Mouse (Mus musculus) kidney, embryonic 16.5 days (tissue): ENCODE measurements around the gene Btf3. TPM values are rescaled to one million over a fixed set of nuclear protein-coding genes. Genes with fewer than 3 reads are reported as not detected.

ENCODE experiments used
- ATAC-seq: fragments of 200-750 bp; cut with Nextera tagmentation; 2 replicates; pipeline ENCODE4 v1.8.0; 2017; ENCODE audit warnings: moderate TSS enrichment; ENCODE audit not compliant: low FRiP score, low TSS enrichment
- H3K27ac ChIP-seq: fragments of 300-500 bp; sonication (generic); 2 replicates; pipeline ENCODE4 v1.5.1; 2014; ENCODE audit warnings: low read length
- H3K27me3 ChIP-seq: fragments of 300-500 bp; sonication (generic); 2 replicates; pipeline ENCODE4 v1.6.1; 2014; ENCODE audit warnings: low read length, control low read depth, mixed read lengths; ENCODE audit not compliant: insufficient read depth
- H3K36me3 ChIP-seq: fragments of 300-500 bp; sonication (generic); 2 replicates; pipeline ENCODE4 v1.6.1; 2014; ENCODE audit warnings: low read length, control low read depth, mixed read lengths; ENCODE audit not compliant: insufficient read depth
- H3K4me1 ChIP-seq: fragments of 300-500 bp; sonication (generic); 2 replicates; pipeline ENCODE4 v1.6.1; 2014; ENCODE audit warnings: low read length, control low read depth, mixed read lengths; ENCODE audit not compliant: insufficient read depth
- H3K4me2 ChIP-seq: fragments of 300-500 bp; sonication (generic); replicated peaks from 2 replicates; pipeline ENCODE4 v1.6.1; 2014; ENCODE audit warnings: low read depth, low read length
- H3K4me3 ChIP-seq: fragments of 300-500 bp; sonication (generic); 2 replicates; pipeline ENCODE4 v1.5.1; 2014; ENCODE audit warnings: mild to moderate bottlenecking, low read length
- H3K9ac ChIP-seq: fragments of 300-500 bp; sonication (generic); replicated peaks from 2 replicates; pipeline ENCODE4 v1.6.1; 2014; ENCODE audit warnings: low read length
- H3K9me3 ChIP-seq: fragments of 300-500 bp; sonication (generic); 2 replicates; pipeline ENCODE4 v1.6.1; 2016; ENCODE audit warnings: low read length, control low read depth
- WGBS: fragments of 180-500 bp; shearing (Covaris S2); extraction: QIAGEN DNeasy Blood & Tissue Kit; methylation state at CpG from one replicate; pipeline ENCODE4 v1.1.7; 2014; 5-methylcytosine and 5-hydroxymethylcytosine counted together
- polyA plus RNA-seq: library from polyadenylated mRNA; unstranded; fragments of >200 nt; fragmentation: Nextera tagmentation; extraction: Ambion mirVana; gene quantifications from 2 replicates; pipeline ENCODE4 v1.2.1, GENCODE M21; 2015

The Btf3 gene
- polyA plus RNA-seq, 1 experiment from 2014 or later = 603 TPM

- H3K4me2 ChIP-seq = peak within 1 kb of the TSS; percentile 66
- peak within 1 kb of the TSS; percentile 88 for H3K9ac ChIP-seq
- peak within 1 kb of the TSS; percentile 93 for H3K27ac ChIP-seq
- WGBS = under 1% methylated on average over 71 of the region's 71 CpGs
- ATAC-seq = peak; percentile 99
- peak within 1 kb of the TSS; percentile 89 for H3K4me3 ChIP-seq
- peaks cover 15% of the 10 kb centered on the region for H3K4me1 ChIP-seq
- H3K36me3 ChIP-seq = peaks cover 10% of the 10 kb centered on the region; the same call in 1 of the 2 replicates
- no peaks in the 10 kb centered on the region for H3K9me3 ChIP-seq
- H3K27me3 ChIP-seq = no peaks in the 10 kb centered on the region
Measured at GRCm38 (mm10) chr13:98262636-98263457, 54.0 kb downstream of the Btf3 start, which contains the start of the genes Utp15 and Ankra2. Gene Utp15, minus strand, starts transcription at chr13:98263041. Gene Ankra2, plus strand, starts transcription at chr13:98263074.

Other genes starting within 250 kb of the Btf3 start
- gene Arhgef28, start 110.6 kb downstream of the Btf3 start, polyA plus RNA-seq = 45.1 and 51.2 TPM in 2 replicates
- gene Utp15, start 54.0 kb downstream of the Btf3 start, polyA plus RNA-seq = 36.8 and 38.4 TPM in 2 replicates
- gene Ankra2, start 53.9 kb downstream of the Btf3 start, polyA plus RNA-seq = 15.0 and 15.7 TPM in 2 replicates
- gene Gm21976, start 37.1 kb downstream of the Btf3 start, polyA plus RNA-seq = not detected in 2 replicates
- gene Foxd1, start 37.2 kb upstream of the Btf3 start, polyA plus RNA-seq = 2.5 and 3.1 TPM in 2 replicates
- 1.8 and 2.5 TPM in 2 replicates for gene Gm10320, start 175.0 kb upstream of the Btf3 start, polyA plus RNA-seq